Mouse (Mus musculus) R1 (cell line): Measurements from ENCODE around the gene Cyp27b1.
"Not testable (repeated sequence)": the region's sequence is repeated elsewhere in the genome, so short reads cannot be mapped to it uniquely, and the experiment has no call there.

Experiments
- DNase-seq: peaks from one replicate; pipeline ENCODE4 v3.0.0-alpha.2; 2018; ENCODE audit warnings: low read depth, low spot score

The Cyp27b1 gene

DNA sequence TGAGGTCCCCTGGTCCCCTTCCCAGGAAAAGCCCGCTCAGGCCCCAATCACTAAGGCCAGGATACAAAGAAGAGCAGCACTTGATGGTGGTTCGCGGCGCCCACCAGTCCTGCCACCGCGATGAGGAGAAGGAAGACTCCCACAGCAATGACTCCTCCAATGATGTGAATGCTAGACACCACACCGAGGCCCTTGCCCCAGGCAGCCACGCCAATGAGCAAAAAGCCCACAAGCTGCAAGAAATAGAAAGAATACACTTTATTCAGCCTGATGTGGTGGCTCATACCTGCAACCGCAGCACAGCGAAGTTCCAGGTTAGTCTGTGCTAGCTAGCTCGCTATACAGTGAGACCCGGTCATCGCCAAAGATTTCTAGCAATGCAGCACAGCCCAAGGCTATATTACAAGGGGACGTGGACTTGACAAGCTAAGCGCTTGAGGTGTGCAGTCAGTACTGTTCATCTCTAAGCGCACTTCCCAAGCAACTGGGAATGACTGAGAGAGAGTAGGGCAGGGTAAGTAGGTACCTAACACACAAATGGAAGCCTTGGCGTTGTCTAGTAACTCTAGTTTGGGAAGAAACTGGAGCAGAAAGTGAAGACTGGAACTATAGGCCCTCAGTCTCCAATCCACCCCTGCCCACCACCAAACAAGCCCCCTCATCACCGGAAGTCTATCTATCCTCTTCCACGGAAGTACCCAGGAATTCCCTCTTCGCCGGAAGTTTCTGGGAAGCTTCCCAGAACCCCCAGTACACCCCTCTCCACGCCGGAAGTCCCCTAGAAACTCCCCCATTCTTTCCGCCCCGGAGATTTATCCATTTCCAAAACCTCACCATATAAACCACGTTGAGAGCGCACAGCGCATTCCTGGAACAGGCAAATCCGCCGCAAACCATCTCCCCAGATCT lies 21.5 kb downstream of the Cyp27b1 start:
- DNase-seq: peak; percentile 91

DNA sequence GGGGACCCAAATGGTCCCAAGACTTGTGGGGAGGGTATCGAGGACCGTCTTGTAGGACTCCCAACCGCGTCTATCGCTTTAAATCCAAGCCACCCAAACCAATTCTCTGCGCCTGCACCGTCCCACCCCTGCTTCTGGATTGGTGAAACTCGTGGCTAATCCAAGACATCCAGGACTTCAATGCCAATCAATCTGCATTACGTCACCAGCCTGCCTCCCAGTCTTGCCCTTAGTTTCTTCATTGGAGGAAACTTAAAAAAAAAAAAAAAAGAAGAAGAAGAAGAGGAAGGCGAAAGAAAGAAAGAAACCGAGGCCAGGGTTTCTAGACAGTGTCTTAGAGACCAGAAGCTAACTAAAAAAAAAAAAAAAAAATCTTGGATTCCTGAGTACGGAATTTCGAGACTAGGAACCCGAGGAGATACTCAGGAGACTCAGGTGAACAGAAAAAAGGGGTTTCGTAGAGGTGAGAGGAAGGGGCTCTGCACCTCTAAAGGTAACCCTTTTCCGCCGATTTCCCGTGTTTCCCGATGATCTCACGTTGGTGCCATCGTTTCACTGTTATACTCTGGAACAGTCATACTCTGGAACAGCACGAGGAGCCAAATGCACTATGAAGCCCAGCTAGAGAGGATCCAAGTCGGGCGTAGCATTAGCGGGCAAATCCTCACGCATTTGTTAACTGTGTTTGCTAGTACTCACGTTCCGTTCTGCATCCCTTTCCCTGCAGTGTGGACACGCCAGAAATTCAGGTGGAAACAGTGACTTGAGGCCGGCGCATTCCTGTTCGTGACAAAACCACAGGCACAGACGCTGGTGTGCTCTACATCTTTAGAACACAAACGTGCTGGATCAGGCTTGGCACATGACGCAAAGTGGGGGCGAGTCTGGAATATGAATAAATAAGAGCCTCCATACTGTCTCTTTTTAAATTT lies 22.4 kb downstream of the Cyp27b1 start, which contains the start of gene Tspan31:
TSS of gene Tspan31 (minus strand) at position 75 of the 932 bp plus-strand sequence.
- peak; percentile 99 for DNase-seq

DNA sequence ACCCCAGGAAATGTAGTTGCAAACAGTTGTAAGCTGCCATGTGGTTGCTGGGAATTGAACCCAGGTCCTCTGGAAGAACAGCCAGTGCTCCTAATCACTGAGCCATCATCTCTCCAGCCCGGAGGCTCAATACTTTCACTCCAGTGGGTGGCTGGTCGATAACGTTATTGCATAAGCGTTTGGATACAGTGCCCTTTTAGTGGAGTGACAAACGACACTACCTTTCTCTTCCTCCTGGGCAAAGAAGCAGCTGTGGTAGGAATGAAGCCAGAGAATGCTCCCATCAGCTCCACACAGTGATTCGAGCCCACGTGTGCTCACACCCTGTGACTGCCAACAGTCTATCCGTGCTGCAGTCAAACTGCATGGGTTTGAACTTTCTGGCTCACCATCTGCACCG lies 23.2 kb downstream of the Cyp27b1 start:
- DNase-seq: no peak

DNA sequence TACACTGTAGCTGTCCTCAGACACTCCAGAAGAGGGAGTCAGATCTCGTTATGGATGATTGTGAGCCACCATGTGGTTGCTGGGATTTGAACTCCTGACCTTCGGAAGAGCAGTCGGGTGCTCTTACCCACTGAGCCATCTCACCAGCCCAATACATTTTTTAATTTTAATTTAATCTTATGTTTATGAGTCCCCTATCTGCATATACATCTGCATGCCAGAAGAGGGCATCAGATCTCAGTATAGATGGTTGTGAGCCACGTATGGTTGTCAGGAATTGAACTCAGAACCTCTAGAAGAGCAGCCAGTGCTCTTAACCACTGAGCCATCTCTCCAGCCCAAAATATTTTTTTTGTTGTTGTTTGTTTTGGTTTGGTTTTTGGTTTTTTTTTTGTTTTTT lies 24.2 kb downstream of the Cyp27b1 start:
- not testable (repeated sequence) for DNase-seq

DNA sequence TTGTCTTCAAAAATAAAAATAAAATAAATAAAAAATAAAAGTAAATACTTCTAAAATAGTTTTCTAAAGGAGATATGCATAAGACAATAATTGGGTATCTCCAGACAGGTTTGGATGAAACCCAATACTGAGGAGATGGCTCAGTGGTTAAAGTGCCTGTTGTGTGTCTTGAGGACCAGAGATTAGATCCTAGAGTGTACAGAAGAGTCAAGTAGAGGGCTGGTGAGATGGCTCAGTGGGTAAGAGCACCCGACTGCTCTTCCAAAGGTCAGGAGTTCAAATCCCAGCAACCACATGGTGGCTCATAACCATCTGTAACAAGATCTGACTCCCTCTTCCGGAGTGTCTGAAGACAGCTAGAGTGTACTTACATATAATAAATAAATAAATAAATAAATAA lies 24.9 kb downstream of the Cyp27b1 start:
- DNase-seq: not testable (repeated sequence)

DNA sequence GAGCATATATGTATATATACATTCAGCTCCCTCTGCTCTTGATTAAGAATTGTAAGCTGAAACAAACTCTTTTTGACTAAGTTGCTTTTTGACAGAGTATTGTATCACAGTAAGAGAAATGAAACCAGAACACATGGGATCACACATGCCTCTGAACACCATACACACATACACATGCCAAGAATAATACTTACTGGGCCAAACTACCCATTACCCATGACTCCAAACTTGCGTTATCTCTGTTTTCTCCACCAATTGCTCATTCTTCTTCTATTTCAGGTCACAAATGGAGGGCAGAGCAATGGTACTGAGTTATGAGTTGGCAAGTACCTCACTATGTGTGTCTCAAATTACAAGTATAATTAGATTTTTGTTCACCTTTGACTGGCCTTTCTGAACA lies 25.9 kb downstream of the Cyp27b1 start:
- DNase-seq: no peak

DNA sequence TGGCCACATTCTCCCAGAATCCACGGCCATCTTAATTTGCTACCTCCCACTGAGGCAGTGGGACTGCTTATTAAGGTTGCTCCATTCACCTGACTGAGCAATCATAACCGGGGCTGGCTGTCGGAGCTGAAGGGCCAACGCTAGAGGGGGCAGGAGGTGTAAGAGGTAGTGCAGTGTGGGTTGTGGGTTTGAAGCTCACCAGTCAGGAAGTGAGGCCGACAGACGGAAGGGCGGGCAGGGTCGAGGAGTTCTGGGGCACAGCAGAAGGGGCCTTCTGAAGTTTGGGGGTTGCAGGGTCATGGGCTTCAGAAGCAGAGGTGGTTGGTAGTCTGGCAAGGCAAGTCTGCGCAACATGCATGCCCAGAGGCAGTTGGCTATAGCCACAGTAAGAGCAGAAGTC lies 27.0 kb downstream of the Cyp27b1 start, which contains the start of gene Agap2:
TSS of gene Agap2 (plus strand) at position 205 of the 400 bp plus-strand sequence.
- DNase-seq: no peak

DNA sequence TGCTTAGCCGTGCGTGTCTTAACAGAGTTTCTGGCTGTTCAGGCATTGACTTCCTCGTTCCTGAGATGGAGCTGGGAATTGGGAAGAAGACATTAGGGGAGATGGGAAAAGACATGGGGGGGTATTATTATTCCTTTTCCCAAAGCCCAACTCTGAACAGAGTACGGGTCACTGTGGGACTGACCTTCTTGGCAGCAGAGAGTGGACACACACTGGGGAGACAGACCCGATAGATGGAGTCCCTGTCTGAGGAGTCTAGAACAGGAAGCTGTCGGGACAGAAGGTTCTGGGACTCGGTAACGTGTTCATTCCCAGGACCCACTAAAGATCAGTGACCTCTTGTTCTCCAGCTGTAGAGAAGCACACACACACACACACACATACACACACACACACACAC lies 27.6 kb downstream of the Cyp27b1 start:
- DNase-seq: no peak

DNA sequence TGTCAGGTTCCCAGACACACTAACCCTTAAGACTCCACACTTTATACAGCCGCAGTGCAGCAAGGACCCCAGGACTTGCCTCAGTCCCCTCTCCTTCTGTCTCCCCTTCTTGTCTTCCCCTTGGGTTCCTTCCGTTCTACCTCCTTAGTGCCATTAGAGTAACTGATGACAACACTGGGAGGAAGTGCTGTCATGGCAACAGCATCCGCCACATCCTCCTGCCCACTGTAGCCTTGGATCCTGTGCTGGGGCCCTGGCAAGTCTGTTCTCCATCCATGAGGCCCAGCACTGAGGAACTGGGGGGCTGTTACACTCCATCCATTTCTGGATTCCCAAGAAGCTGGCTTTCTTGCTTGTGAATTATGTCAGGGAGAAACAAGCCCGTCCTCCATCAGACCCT lies 28.0 kb downstream of the Cyp27b1 start:
- no peak for DNase-seq

DNA sequence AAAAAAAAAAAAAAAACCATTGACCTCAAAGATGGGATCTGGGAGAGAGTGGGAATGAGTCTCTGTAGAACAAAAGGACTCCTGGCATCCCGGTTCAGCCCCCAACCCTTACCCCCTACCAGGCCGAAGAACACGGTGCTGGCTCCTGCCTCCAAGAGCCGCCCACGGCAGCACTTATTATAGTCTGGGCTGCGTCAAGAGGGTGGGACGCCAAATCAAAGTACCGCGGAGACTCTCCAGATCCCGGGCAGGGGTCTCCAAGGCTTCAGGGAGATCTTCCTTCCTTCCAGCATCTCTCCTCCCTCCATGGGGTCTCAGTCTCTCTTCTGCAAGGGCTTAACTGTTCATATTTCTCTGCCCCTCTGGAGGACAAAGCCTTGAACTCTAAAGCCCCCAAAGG lies 29.5 kb downstream of the Cyp27b1 start:
- no peak for DNase-seq

DNA sequence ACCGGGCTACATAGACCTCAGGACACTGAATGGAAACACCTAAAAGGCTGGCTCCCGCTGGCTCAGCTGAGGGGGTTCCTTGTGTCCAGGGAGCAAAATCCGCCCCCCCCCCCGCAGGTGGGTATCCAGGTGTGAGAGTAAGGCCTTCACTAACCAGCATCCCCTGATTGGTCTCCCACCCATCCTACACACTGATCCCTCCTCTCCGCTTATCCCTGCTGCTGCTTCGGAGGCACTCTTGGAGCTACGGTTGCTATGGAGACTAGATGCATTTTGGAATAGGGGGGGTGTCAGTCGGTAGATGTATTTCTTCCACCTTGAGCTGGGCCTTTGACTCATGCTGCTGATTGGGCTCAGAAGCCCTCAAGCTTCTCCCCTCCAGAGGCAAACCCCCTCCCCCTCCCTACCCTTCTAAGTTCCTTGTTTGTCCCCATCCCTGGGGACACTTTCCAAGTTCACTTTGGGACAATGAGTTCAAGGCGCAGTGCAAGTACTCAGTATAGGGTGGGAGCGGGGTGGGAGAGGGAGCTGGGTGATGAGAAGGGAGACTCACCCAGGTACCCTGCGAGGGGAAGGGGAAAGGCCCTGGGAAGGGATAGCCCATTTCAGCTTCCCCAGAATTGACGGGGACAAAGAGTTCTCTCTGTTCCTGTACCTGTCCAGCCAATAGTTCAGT lies 30.1 kb downstream of the Cyp27b1 start:
- peak; percentile 66 for DNase-seq

DNA sequence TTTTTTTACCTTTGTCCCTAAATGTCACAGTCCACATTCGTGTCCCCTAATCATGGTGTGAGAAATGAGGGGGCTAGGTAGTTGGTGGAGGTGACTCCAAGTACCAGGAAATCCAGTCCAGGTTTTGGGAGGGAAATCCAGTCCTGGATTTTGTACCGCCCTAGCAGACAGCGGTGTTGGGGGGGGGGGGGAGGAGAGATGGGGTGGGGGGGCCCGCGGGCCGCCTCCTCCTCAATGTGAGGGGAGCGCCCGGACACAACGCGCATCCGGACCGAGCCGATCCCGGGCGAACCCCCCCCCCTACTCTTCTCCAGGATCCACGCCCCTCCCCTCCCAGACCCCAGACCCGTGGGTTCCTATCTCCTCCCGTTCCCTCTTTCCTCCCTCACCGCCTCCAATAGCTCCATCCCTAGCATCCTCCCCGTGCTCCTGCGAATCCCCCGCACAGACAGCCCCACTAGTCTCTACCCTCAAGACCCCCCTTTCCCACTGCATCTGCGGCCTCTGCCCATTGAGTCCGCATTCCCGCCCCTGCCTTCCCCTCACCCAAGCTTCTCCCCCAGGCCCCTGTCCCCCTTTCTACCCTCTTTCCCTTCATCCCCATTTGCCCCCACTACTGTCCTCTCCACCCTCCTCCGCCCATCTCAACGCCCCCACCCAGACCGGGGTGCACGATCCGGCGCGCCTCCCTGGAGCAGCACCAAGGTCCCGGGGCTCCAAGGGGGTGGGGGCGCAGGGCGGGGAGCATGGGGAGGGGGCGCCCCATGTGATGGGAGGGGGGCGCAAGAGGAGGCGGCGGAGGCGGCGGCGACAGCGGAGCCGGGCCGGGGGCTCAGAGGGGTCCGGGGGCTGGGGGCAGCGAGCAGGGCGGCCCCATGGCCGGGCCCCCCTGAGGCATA lies 30.9 kb downstream of the Cyp27b1 start:
- DNase-seq: no peak

DNA sequence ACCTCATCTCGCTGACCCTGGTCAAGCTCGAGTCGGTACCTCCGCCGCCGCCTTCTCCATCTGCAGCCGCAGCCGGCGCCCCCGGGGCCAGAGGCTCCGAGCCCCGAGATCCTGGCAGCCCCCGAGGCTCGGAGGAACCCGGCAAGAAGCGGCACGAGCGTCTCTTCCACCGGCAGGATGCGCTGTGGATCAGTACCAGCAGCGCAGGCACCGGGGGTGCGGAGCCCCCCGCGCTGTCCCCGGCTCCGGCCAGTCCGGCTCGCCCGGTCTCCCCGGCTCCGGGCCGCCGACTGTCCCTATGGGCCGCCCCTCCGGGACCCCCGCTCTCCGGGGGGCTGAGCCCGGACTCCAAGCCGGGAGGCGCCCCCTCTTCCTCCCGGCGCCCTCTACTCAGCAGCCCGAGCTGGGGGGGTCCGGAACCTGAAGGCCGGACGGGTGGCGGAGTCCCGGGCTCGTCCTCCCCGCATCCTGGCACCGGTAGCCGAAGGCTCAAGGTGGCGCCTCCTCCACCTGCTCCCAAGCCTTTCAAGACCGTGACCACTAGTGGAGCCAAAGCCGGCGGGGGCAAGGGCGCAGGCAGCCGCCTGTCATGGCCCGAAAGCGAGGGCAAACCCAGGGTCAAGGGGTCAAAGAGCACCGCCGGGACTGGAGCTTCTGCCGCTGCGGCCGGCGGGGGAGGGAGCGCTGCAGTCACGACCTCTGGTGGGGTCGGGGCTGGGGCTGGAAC lies 31.8 kb downstream of the Cyp27b1 start:
- DNase-seq: no peak

DNA sequence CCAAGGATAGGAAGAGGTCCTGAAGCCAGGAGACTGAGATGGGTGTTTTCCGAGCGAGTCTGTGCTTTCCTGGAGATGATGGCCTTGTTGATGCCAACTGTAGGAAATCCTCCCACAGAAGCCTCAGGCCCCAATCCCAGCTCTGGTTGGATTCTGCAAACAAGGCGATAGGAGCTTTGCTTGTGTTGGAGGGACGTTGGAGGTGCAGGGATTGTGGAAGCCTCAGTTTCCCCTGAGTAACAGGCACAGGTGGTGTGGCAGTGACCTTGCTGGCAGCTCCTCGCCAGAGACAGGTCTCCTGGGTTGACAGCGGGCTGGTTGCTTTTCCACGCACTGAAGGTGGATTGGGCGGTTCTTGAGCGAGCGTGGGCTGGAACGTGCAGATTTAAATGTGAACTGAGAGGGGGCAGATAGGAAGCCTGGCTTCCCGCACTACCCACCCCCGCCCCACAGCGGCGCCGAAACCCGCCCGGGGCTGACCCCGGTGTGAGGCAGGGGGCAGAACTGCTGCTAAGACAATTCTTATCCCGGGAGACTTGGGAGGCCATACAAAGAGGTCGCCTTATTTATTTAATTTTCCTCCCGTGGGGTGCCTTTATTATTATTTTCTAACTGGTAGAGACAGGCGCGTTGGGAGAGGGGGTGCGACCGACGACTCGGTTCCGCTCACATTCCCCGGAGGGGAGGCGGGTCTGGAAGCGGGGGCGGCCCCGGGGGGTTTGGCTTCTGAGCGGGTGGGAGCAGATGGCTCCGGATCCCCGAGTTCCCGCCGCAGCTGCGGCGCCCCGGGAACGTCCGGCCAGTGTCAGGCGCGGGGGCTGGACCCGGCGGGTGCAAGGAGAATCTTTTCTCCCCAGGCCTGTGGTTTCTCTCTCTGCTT lies 33.1 kb downstream of the Cyp27b1 start:
- DNase-seq: no peak

DNA sequence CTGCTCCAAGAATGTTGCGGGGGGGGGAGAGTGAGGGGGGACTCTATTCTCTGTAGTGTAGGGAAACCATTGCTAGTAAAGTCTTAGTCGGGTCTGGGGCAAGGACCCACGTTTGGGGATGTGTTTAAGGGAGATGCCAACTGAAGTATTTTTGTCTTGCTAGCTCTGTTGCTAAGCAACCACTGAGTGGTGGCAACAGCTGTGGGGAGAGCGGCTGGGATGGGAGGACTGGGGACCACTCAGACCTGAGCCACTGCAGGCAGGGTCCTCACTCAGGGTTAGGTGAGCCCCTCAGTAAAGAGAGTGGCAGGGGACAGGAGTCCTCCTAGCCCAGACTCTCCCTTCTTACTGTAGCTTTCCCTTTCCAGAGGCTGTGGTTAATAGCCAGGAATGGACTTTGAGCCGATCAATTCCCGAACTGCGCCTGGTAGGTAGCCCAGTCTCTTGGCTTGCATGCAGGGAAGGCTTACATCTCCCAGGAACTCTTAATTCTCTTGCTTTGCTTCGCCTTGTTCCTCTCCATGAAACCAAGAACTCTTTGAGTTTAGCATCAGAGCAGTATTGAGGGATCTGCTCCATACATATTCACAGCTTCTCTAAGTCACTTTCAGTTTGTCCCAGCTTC lies 34.1 kb downstream of the Cyp27b1 start:
- DNase-seq: no peak

DNA sequence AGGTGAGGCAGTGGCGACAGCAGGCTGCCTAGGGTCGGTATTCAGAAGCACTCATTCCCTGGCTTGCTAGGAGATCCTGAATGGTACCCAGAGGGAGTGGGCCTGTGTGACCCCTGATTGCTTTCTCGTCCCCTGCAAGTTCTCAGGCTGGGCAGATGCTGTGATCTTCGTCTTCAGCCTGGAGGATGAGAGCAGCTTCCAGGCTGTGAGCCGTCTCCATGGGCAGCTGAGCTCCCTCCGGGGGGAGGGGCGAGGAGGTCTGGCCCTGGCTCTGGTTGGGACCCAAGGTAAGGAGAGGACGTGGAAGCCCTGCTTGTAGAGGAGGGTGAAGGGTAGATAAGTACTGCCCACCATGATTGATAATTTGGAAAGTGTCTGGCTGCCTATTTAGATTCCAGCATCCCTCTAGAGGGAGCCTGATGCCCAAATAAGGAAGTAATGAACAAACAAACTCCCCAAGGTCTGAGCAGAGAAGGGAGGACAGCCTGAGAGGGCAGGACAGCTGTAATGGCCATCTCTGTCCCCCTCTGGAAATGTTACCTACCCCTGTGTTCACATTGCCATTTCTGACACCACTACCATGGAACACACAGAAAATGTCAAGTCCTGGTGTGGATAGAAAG lies 35.4 kb downstream of the Cyp27b1 start:
- DNase-seq: no peak

DNA sequence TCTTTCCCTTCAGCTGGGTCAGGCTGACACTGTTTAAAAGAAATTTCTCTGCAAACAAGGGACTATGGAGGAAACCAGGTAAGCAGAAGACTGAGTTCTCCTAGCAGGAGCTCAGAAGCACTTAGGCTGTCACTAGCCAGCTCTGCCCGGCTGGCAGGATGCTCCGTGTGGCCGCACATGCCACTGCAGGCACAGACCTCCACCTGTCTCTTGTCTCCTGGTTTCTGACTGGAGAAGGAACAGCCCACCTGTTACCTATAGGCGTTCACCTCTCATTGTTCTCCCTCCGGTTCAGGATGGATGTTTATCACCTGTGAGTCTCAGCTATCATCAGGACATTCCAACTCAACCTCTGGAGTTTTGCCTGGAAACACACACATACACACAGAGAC lies 35.9 kb downstream of the Cyp27b1 start:
- no peak for DNase-seq

DNA sequence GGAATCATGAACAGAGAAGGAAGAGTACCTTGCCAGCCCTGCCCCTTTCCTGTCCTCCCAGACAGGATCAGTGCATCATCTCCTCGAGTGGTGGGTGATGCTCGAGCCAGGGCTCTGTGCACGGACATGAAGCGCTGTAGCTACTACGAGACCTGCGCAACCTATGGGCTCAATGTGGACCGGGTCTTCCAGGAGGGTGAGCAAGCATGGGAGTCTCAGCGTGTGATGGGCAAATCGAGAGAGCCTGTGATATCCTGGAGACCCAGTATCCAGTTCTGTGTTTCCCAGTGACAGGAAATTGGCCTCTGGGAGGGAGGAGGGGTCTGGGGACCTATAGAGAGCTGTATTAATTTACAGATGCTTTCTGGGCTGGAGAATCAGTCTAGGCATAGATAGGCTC lies 37.0 kb downstream of the Cyp27b1 start:
- DNase-seq: no peak
